Mouse (Mus musculus): ENCODE measurements around the gene Rnf11.

GRCm38 (mm10) chr4:109477454-109477853 lies 7.1 kb downstream of the Rnf11 start:
- no peak for TF ChIP-seq POLR2A (IDR thresholded peaks at IDR 0.05; ENCODE audit: low read depth, low read length)
- no peak for TF ChIP-seq CTCF (IDR thresholded peaks at IDR 0.05; ENCODE audit: extremely low read depth, insufficient read depth, insufficient read length, insufficient replicate concordance)

Measured in spleen, adult 2 months (tissue).